Mouse (Mus musculus) cortical plate, adult 2 months (tissue): ENCODE results near the gene Gm17662.

Experiments
- CTCF ChIP-seq: fragments of 200-500 bp; IDR thresholded peaks from 2 replicates; pipeline ENCODE4 v1.5.1; 2011; ENCODE audit warnings: mild to moderate bottlenecking, control low read depth, low read length; ENCODE audit not compliant: insufficient read depth; ENCODE audit errors: extremely low read depth
- POLR2A ChIP-seq: fragments of 200-500 bp; IDR thresholded peaks from 2 replicates; pipeline ENCODE4 v1.6.1; 2011; ENCODE audit warnings: mild to moderate bottlenecking, low read length, control low read depth; ENCODE audit not compliant: insufficient read depth; ENCODE audit errors: extremely low read depth

- TF ChIP-seq POLR2A = no peak
- no peak for TF ChIP-seq CTCF
These were observed at the start of gene Gm17662 for GRCm38 (mm10) chr4:104857029-104857428.
